Mouse (Mus musculus) testis, adult 2 months (tissue): Measurements from ENCODE around the gene Gm20219.

Experiments used
- CTCF ChIP-seq: fragments of 200-500 bp; IDR thresholded peaks from 2 replicates; pipeline ENCODE4 v1.5.1; 2012; ENCODE audit warnings: low read depth, mild to moderate bottlenecking, inconsistent platforms, low read length, moderate library complexity; ENCODE audit not compliant: control insufficient read depth, insufficient read depth, insufficient replicate concordance
- POLR2A ChIP-seq: fragments of 200-500 bp; IDR thresholded peaks from 2 replicates; pipeline ENCODE4 v1.6.1; 2012; ENCODE audit warnings: low read depth, mild to moderate bottlenecking, inconsistent platforms, low read length, moderate library complexity; ENCODE audit not compliant: control insufficient read depth

GRCm38 (mm10) chr17:56502526-56502925, 51.7 kb downstream of the Gm20219 start:
- TF ChIP-seq POLR2A (no peak), CTCF (no peak)
